Mouse (Mus musculus): ENCODE measurements around the gene Cacna1h.

The Cacna1h gene

GRCm38 (mm10) chr17:25406011-25406441, 27.6 kb downstream of the Cacna1h start:
- DNase-seq = no peak

GRCm38 (mm10) chr17:25405224-25405895, 28.2 kb downstream of the Cacna1h start:
- DNase-seq = no peak

GRCm38 (mm10) chr17:25404190-25404589, 29.4 kb downstream of the Cacna1h start:
- no peak for DNase-seq

- DNase-seq = no peak
Measured at GRCm38 (mm10) chr17:25402224-25402623, 31.4 kb downstream of the Cacna1h start.

GRCm38 (mm10) chr17:25401491-25401890, 32.1 kb downstream of the Cacna1h start:
- no peak for DNase-seq

- no peak for DNase-seq
Measured at GRCm38 (mm10) chr17:25400443-25400842, 33.1 kb downstream of the Cacna1h start.

GRCm38 (mm10) chr17:25398520-25398838, 35.1 kb downstream of the Cacna1h start:
- no peak for DNase-seq

- DNase-seq = peak; percentile 54
Measured at GRCm38 (mm10) chr17:25397804-25398519, 35.6 kb downstream of the Cacna1h start.

- no peak for DNase-seq
Measured at GRCm38 (mm10) chr17:25394526-25394925, 39.1 kb downstream of the Cacna1h start.

GRCm38 (mm10) chr17:25374011-25374410, 59.6 kb downstream of the Cacna1h start:
- no peak for DNase-seq

- no peak for DNase-seq
Measured at GRCm38 (mm10) chr17:25372491-25372890, 61.1 kb downstream of the Cacna1h start.

GRCm38 (mm10) chr17:25368973-25369372, 64.6 kb downstream of the Cacna1h start, which contains the start of gene Tpsg1:
Tpsg1 (plus strand) TSS chr17:25369273.
- no peak for DNase-seq

- DNase-seq = no peak
Measured at GRCm38 (mm10) chr17:25366005-25366404, 67.6 kb downstream of the Cacna1h start, which contains the start of gene Tpsb2. Tpsb2 (plus strand) TSS chr17:25366305.

- DNase-seq = peak; percentile 13
Measured at GRCm38 (mm10) chr17:25363726-25364125, 69.9 kb downstream of the Cacna1h start.

- DNase-seq = no peak
Measured at GRCm38 (mm10) chr17:25361291-25361690, 72.3 kb downstream of the Cacna1h start.

GRCm38 (mm10) chr17:25345462-25345861, 88.1 kb downstream of the Cacna1h start, which contains the start of gene Tpsab1:
Tpsab1 (minus strand) TSS chr17:25345562.
- no peak for DNase-seq

- no peak for DNase-seq
Measured at GRCm38 (mm10) chr17:25341490-25341889, 92.1 kb downstream of the Cacna1h start.

- no peak for DNase-seq
Measured at GRCm38 (mm10) chr17:25340003-25340402, 93.6 kb downstream of the Cacna1h start.

GRCm38 (mm10) chr17:25338218-25338617, 95.4 kb downstream of the Cacna1h start:
- DNase-seq = no peak

GRCm38 (mm10) chr17:25333943-25334342, 99.6 kb downstream of the Cacna1h start:
- peak; percentile 26 for DNase-seq

GRCm38 (mm10) chr17:25332321-25332720, 101.3 kb downstream of the Cacna1h start:
- no peak for DNase-seq
